Mouse (Mus musculus): ENCODE data around the gene Inka2.

DNA sequence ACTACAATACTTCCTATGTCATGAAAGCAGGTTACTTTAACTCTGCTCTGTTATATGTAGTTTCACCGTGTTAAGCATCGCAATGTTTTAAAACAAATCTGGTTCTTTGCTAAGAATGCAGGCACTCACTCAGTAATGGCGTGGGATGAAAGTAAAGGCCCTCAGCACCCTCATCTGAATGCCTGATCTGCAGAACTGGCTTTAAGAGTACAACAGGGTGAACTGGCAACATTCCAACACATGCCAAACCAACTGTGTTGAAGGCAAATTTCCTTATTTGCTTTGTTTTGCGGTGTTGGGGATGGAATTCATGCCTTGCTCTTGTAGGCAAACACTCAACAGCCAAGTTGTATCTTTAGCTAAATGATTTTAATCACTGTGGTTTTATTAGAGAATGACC lies 29.1 kb downstream of the Inka2 start:
- TF ChIP-seq MAX (IDR thresholded peaks at IDR 0.05; ENCODE audit: low read length) (no peak), TCF12 (IDR thresholded peaks at IDR 0.05; ENCODE audit: low read depth, low read length) (no peak), POLR2AphosphoS2 (IDR thresholded peaks at IDR 0.05; ENCODE audit: low read length) (no peak), TAL1 (IDR thresholded peaks at IDR 0.05; ENCODE audit: low read length) (no peak), POLR2A (IDR thresholded peaks at IDR 0.05; ENCODE audit: control insufficient read depth in 1 of 2, insufficient read depth in 1 of 2, low read depth in 1 of 2, low read length in 2 of 2, poor library complexity in 1 of 2) (no peak), CTCF (IDR thresholded peaks at IDR 0.05 in 2 of 3, conservative IDR thresholded peaks at IDR 0.05 in 1 of 3; ENCODE audit: control insufficient read depth in 1 of 3, insufficient read depth in 1 of 3, low read depth in 2 of 3, low read length in 3 of 3, poor library complexity in 1 of 3, severe bottlenecking in 1 of 3) (no peak), HCFC1 (IDR thresholded peaks at IDR 0.05; ENCODE audit: low read depth, low read length) (no peak), MYB (IDR thresholded peaks at IDR 0.05; ENCODE audit: low read depth, low read length) (no peak)

Measured in MEL (cell line).